Mouse (Mus musculus) E14TG2a.4 (cell line): Measurements from ENCODE around the gene Ank2.

Experiments
- H3K27me3 ChIP-seq: 2 replicates; pipeline ENCODE4 v1.6.1; 2014; ENCODE audit warnings: low read length, control low read depth; ENCODE audit not compliant: insufficient read depth
- H3K36me3 ChIP-seq: 2 replicates; pipeline ENCODE4 v1.6.1; 2014; ENCODE audit warnings: low read length, control low read depth; ENCODE audit not compliant: insufficient read depth
- H3K4me1 ChIP-seq: replicated peaks from 2 replicates; pipeline ENCODE4 v1.6.1; 2014; ENCODE audit warnings: low read depth, low read length, control low read depth
- H3K4me3 ChIP-seq: replicated peaks from 2 replicates; pipeline ENCODE4 v1.5.1; 2014; ENCODE audit warnings: mild to moderate bottlenecking, low read length
- H3K9me3 ChIP-seq: 2 replicates; pipeline ENCODE4 v1.6.1; 2014; ENCODE audit warnings: low read length, control low read depth
- CTCF ChIP-seq: conservative IDR thresholded peaks from 2 replicates; pipeline ENCODE4 v1.5.1; 2014; ENCODE audit warnings: low read length
- NANOG ChIP-seq: IDR thresholded peaks from 2 replicates; pipeline ENCODE4 v1.6.1; 2014; ENCODE audit warnings: borderline replicate concordance, low read length, mixed read lengths
- POU5F1 ChIP-seq: IDR thresholded peaks from 2 replicates; pipeline ENCODE4 v1.6.1; 2014; ENCODE audit warnings: low read length, borderline replicate concordance

The Ank2 gene

GRCm38 (mm10) chr3:126995970-126996369, 503.2 kb downstream of the Ank2 start:
- TF ChIP-seq POU5F1, result no peak
- peak; percentile 14; the same call in 1 of the 2 replicates for TF ChIP-seq CTCF
- TF ChIP-seq NANOG, result no peak
- no peaks in the 10 kb centered on the region; the same call in 1 of the 2 replicates for H3K9me3 ChIP-seq

GRCm38 (mm10) chr3:126994149-126994548, 505.0 kb downstream of the Ank2 start:
- TF ChIP-seq CTCF, result no peak
- TF ChIP-seq NANOG, result no peak
- no peak for TF ChIP-seq POU5F1
- Histone ChIP-seq H3K4me1 (peaks cover 18% of the 10 kb centered on the region), H3K4me3 (no peak overlapping the region), H3K36me3 (no peaks in the 10 kb centered on the region), H3K27me3 (no peaks in the 10 kb centered on the region), H3K9me3 (no peaks in the 10 kb centered on the region; the same call in 1 of the 2 replicates)

More at GRCm38 (mm10) chr3:126995970-126996369, 503.2 kb downstream of the Ank2 start:
- peaks cover 19% of the 10 kb centered on the region for H3K4me1 ChIP-seq
- H3K36me3 ChIP-seq, result no peaks in the 10 kb centered on the region
- no peak overlapping the region for H3K4me3 ChIP-seq
- no peaks in the 10 kb centered on the region for H3K27me3 ChIP-seq

GRCm38 (mm10) chr3:126989936-126990335, 509.2 kb downstream of the Ank2 start:
- no peaks in the 10 kb centered on the region for H3K36me3 ChIP-seq
- H3K27me3 ChIP-seq, result no peaks in the 10 kb centered on the region
- no peak for TF ChIP-seq CTCF
- no peak for TF ChIP-seq POU5F1
- TF ChIP-seq NANOG, result no peak
- H3K9me3 ChIP-seq, result no peaks in the 10 kb centered on the region; the same call in 1 of the 2 replicates
- H3K4me1 ChIP-seq, result no peaks in the 10 kb centered on the region
- H3K4me3 ChIP-seq, result no peak overlapping the region

GRCm38 (mm10) chr3:126986687-126987086, 512.5 kb downstream of the Ank2 start:
- no peak overlapping the region for H3K4me3 ChIP-seq
- H3K4me1 ChIP-seq, result no peaks in the 10 kb centered on the region
- H3K27me3 ChIP-seq, result no peaks in the 10 kb centered on the region
- no peaks in the 10 kb centered on the region for H3K36me3 ChIP-seq
- no peak for TF ChIP-seq NANOG
- no peak for TF ChIP-seq POU5F1
- TF ChIP-seq CTCF, result no peak
- no peaks in the 10 kb centered on the region for H3K9me3 ChIP-seq

GRCm38 (mm10) chr3:126982814-126983213, 516.3 kb downstream of the Ank2 start:
- no peaks in the 10 kb centered on the region for H3K9me3 ChIP-seq
- TF ChIP-seq CTCF, result no peak

GRCm38 (mm10) chr3:126981163-126981562, 518.0 kb downstream of the Ank2 start:
- Histone ChIP-seq H3K4me1 (no peaks in the 10 kb centered on the region), H3K4me3 (no peak overlapping the region), H3K36me3 (no peaks in the 10 kb centered on the region), H3K27me3 (no peaks in the 10 kb centered on the region), H3K9me3 (no peaks in the 10 kb centered on the region)
- no peak for TF ChIP-seq POU5F1
- TF ChIP-seq NANOG, result no peak
- no peak for TF ChIP-seq CTCF

More at GRCm38 (mm10) chr3:126982814-126983213, 516.3 kb downstream of the Ank2 start:
- Histone ChIP-seq H3K4me1 (no peaks in the 10 kb centered on the region), H3K36me3 (no peaks in the 10 kb centered on the region), H3K27me3 (no peaks in the 10 kb centered on the region), H3K4me3 (no peak overlapping the region)

GRCm38 (mm10) chr3:126979635-126980034, 519.5 kb downstream of the Ank2 start:
- Histone ChIP-seq H3K27me3 (no peaks in the 10 kb centered on the region), H3K36me3 (no peaks in the 10 kb centered on the region), H3K4me1 (no peaks in the 10 kb centered on the region), H3K9me3 (no peaks in the 10 kb centered on the region), H3K4me3 (no peak overlapping the region)
- TF ChIP-seq CTCF, result no peak
- no peak for TF ChIP-seq POU5F1
- no peak for TF ChIP-seq NANOG

- TF ChIP-seq CTCF, result peak; percentile 62
- no peak for TF ChIP-seq NANOG
- TF ChIP-seq POU5F1, result no peak
Observed at GRCm38 (mm10) chr3:126978768-126979410, 520.3 kb downstream of the Ank2 start.

GRCm38 (mm10) chr3:126977399-126977798, 521.8 kb downstream of the Ank2 start:
- TF ChIP-seq CTCF, result no peak
- no peak for TF ChIP-seq NANOG
- TF ChIP-seq POU5F1, result no peak
- no peak overlapping the region for H3K4me3 ChIP-seq

More at GRCm38 (mm10) chr3:126978768-126979410, 520.3 kb downstream of the Ank2 start:
- Histone ChIP-seq H3K4me3 (no peak overlapping the region), H3K36me3 (no peaks in the 10 kb centered on the region), H3K9me3 (no peaks in the 10 kb centered on the region), H3K27me3 (no peaks in the 10 kb centered on the region), H3K4me1 (no peaks in the 10 kb centered on the region)

More at GRCm38 (mm10) chr3:126977399-126977798, 521.8 kb downstream of the Ank2 start:
- H3K4me1 ChIP-seq, result no peaks in the 10 kb centered on the region
- H3K36me3 ChIP-seq, result no peaks in the 10 kb centered on the region
- no peaks in the 10 kb centered on the region for H3K9me3 ChIP-seq
- no peaks in the 10 kb centered on the region for H3K27me3 ChIP-seq
